Mouse (Mus musculus) small intestine, adult 2 months (tissue): ENCODE results near the gene Rab23. TPM values are rescaled to one million over a fixed set of nuclear protein-coding genes. Genes with fewer than 3 reads are reported as not detected.

Experiments
- H3K27ac ChIP-seq: fragments of 200-500 bp; 2 replicates; pipeline ENCODE4 v1.5.1; 2012; ENCODE audit warnings: low read depth, low read length, control low read depth, inconsistent platforms; ENCODE audit not compliant: insufficient read depth
- H3K27me3 ChIP-seq: fragments of 200-500 bp; 2 replicates; pipeline ENCODE4 v1.6.1; 2012; ENCODE audit warnings: mild to moderate bottlenecking, moderate library complexity, low read length, inconsistent platforms; ENCODE audit not compliant: control insufficient read depth, insufficient read depth
- H3K36me3 ChIP-seq: fragments of 200-500 bp; 2 replicates; pipeline ENCODE4 v1.6.1; 2012; ENCODE audit warnings: mild to moderate bottlenecking, low read length, control low read depth, inconsistent platforms; ENCODE audit not compliant: control insufficient read depth, insufficient read depth
- H3K4me1 ChIP-seq: fragments of 200-500 bp; 2 replicates; pipeline ENCODE4 v1.6.1; 2012; ENCODE audit warnings: low read length, inconsistent platforms, mixed read lengths; ENCODE audit not compliant: control insufficient read depth, insufficient read depth, insufficient read length
- H3K4me3 ChIP-seq: fragments of 200-500 bp; 2 replicates; pipeline ENCODE4 v1.5.1; 2012; ENCODE audit warnings: low read depth, mild to moderate bottlenecking, control low read depth, inconsistent platforms, low read length, moderate library complexity
- CTCF ChIP-seq: fragments of 200-500 bp; IDR thresholded peaks from 2 replicates; pipeline ENCODE4 v1.5.1; 2012; ENCODE audit warnings: low read depth, mild to moderate bottlenecking, control low read depth, inconsistent platforms, low read length, moderate library complexity, mixed read lengths; ENCODE audit not compliant: insufficient replicate concordance, insufficient read length; ENCODE audit errors: extremely low read depth
- POLR2A ChIP-seq: fragments of 200-500 bp; IDR thresholded peaks from 2 replicates; pipeline ENCODE4 v1.6.1; 2012; ENCODE audit warnings: low read depth, mild to moderate bottlenecking, control low read depth, inconsistent platforms, low read length, moderate library complexity
- WGBS: fragments of 180-500 bp; shearing (Covaris S2); methylation state at CpG from one replicate; pipeline ENCODE4 v1.1.7; 2018; 5-methylcytosine and 5-hydroxymethylcytosine counted together
- polyA plus RNA-seq: library from polyadenylated mRNA; depleted of rRNA; stranded (reverse); fragments of >200 nt; gene quantifications from 2 replicates; pipeline ENCODE4 v1.2.3, GENCODE M21; 2012; rRNA removed

The Rab23 gene
- polyA plus RNA-seq, 1 experiment: 4.6 TPM

- H3K4me3 ChIP-seq: no peak overlapping the region
- 75% methylated on average over 5 of the region's 5 CpGs for WGBS
- H3K36me3 ChIP-seq: no peaks in the 10 kb centered on the region
- H3K27ac ChIP-seq: no peak overlapping the region
- H3K27me3 ChIP-seq: no peaks in the 10 kb centered on the region
- TF ChIP-seq CTCF (no peak), POLR2A (no peak)
- H3K4me1 ChIP-seq: no peaks in the 10 kb centered on the region
Observed at GRCm38 (mm10) chr1:33788072-33788471, 68.4 kb downstream of the Rab23 start.

- H3K27ac ChIP-seq: no peak overlapping the region
Observed at GRCm38 (mm10) chr1:33788493-33788892, 68.8 kb downstream of the Rab23 start.

More at GRCm38 (mm10) chr1:33788493-33788892, 68.8 kb downstream of the Rab23 start:
- Histone ChIP-seq H3K27me3 (no peaks in the 10 kb centered on the region), H3K4me1 (no peaks in the 10 kb centered on the region), H3K4me3 (no peak overlapping the region), H3K36me3 (no peaks in the 10 kb centered on the region)
- 45% methylated on average over 3 of the region's 3 CpGs for whole genome bisulfite sequencing
- TF ChIP-seq POLR2A (no peak), CTCF (no peak)

Other genes with a start within 250 kb of the Rab23 start
- 1.6 and 2.5 TPM in 2 replicates for gene Prim2, start 50.1 kb upstream of the Rab23 start, polyA plus RNA-seq
- gene Bag2, start 37.9 kb downstream of the Rab23 start, polyA plus RNA-seq: 5.6 and 9.6 TPM in 2 replicates
- 1.4 TPM in 2 replicates for gene Zfp451, start 94.7 kb downstream of the Rab23 start, polyA plus RNA-seq
- gene Bend6, start 187.9 kb downstream of the Rab23 start, polyA plus RNA-seq: 0.08 and 0.14 TPM in 2 replicates
- gene Dst, start 188.3 kb downstream of the Rab23 start, polyA plus RNA-seq: 14.0 and 31.9 TPM in 2 replicates